Mouse (Mus musculus): ENCODE measurements around the gene Nomo1. TPM values are rescaled to one million over a fixed set of nuclear protein-coding genes. Genes with fewer than 3 reads are reported as not detected.
A peak's percentile ranks its signal among the peaks of the same experiment; 100 is the strongest.

The Nomo1 gene
- polyA plus RNA-seq, 1 experiment = 43.9 TPM

DNA sequence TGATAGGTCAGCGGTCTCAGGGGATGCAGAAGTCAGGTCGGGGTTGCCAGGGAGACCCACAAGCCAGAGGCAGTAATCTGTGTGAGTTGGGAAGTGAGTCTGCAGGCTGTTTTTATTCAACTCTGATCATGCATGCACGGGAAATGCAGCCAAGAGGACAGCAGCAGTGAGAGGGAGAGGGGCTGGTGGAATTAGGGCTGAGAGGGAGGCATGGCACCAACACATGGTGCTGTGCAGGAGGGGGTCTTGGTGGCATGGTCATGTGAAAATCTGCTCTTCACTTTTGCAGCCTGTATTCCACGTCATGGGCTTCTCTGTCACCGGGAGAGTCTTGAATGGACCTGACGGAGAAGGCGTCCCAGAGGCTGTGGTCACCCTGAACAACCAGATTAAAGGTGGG, 16.5 kb downstream of the Nomo1 start:
- H3K27ac ChIP-seq (ENCODE audit: control insufficient read depth, insufficient read depth, low read depth, low read length, poor library complexity) = no peak overlapping the region
- WGBS = 82% methylated on average over 7 of the region's 7 CpGs
- H3K4me1 ChIP-seq (ENCODE audit: control insufficient read depth, insufficient read depth, low read length) = no peaks in the 10 kb centered on the region
- no peak for TF ChIP-seq POLR2A (IDR thresholded peaks at IDR 0.05; ENCODE audit: borderline replicate concordance, control insufficient read depth, low read depth, low read length)
- no peak for TF ChIP-seq CTCF (IDR thresholded peaks at IDR 0.05; ENCODE audit: control insufficient read depth, insufficient read depth, low read length)
- H3K4me3 ChIP-seq (replicated peaks; ENCODE audit: control insufficient read depth, low read depth, low read length) = no peak overlapping the region

DNA sequence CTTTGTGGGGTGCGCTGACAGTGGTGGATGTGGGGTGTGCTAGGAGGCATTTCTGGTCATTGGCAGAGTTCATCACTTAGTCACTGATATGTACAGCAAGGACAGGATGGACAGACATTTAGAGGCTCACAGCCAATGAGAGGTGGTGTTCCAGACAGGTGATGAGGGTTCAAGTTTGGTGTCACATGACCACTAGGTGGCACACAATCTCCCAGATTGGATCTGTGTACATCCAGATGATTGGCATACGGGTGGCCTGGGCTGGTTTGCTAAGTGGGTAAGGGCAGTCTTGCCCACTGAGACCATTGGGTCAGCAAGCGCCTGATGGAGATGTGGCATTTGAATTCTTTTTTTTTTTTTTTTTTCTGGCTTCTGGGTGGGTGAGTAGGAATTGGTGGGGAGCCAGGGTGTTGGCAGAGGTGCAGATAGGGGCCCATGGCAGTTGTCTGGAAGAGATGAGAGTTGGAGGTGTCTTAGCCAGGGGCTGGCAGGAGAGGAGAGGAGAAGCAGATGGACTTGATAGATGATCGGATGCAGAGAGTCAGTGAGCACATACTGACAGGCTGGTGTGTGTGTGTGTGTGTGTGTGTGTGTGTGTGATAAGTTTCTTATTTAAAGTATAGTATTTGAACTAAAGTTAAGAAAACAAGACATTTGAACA, 18.8 kb downstream of the Nomo1 start:
- H3K4me1 ChIP-seq (ENCODE audit: control insufficient read depth, insufficient read depth, low read length) = no peaks in the 10 kb centered on the region
- H3K27ac ChIP-seq (ENCODE audit: control insufficient read depth, insufficient read depth, low read depth, low read length, poor library complexity) = no peak overlapping the region
- WGBS = 67% methylated on average over 4 of the region's 4 CpGs
- TF ChIP-seq CTCF (IDR thresholded peaks at IDR 0.05; ENCODE audit: control insufficient read depth, insufficient read depth, low read length) (peak; percentile 58; the same call in 1 of the 2 replicates), POLR2A (IDR thresholded peaks at IDR 0.05; ENCODE audit: borderline replicate concordance, control insufficient read depth, low read depth, low read length) (no peak)
- H3K4me3 ChIP-seq (replicated peaks; ENCODE audit: control insufficient read depth, low read depth, low read length) = no peak overlapping the region

DNA sequence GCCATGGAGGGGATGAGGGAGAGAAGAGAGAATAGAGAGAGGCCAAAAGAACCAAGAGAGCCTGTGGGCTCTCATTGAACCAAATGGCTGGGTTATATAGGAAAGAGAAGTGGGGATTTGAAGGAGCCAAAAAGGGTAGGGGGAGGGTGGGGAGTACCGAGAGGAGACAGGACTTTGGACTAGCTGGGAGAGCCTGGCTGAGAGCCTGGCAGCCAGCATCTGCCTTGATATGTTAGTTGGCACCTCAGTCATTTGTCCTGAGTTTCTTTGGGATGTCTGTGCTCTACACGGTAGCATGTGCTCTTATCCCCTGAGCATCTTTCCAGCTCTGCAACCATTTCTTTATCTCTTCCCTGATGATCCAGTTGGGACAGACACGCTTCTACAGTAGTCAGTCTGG, 20.1 kb downstream of the Nomo1 start:
- H3K27ac ChIP-seq (ENCODE audit: control insufficient read depth, insufficient read depth, low read depth, low read length, poor library complexity) = no peak overlapping the region
- WGBS = 86% methylated on average over 3 of the region's 3 CpGs
- TF ChIP-seq POLR2A (IDR thresholded peaks at IDR 0.05; ENCODE audit: borderline replicate concordance, control insufficient read depth, low read depth, low read length) = no peak
- no peak for TF ChIP-seq CTCF (IDR thresholded peaks at IDR 0.05; ENCODE audit: control insufficient read depth, insufficient read depth, low read length)
- H3K4me3 ChIP-seq (replicated peaks; ENCODE audit: control insufficient read depth, low read depth, low read length) = no peak overlapping the region
- no peaks in the 10 kb centered on the region; the same call in 1 of the 2 replicates for H3K4me1 ChIP-seq (ENCODE audit: control insufficient read depth, insufficient read depth, low read length)

DNA sequence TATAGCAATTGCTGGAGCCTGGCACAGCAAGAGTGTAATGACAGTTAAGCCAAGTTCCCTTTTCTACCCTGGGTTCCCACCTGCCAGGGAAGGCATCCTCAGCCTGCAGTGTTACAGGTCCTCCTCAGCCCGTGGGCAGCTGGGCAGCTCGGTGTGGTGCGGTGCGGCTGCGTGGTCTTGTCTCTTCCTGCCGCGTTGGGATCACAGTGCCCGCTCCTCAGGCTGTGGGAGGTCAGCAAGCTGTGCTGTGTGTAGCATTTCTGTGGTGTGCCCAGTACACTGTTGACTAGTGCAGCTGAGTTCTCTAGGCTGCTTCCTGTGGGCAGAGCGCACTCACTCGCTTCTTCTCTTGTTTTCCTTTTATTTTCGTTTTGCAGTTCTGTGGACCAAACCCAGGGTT, 25.4 kb downstream of the Nomo1 start:
- WGBS = 15% methylated on average over 11 of the region's 11 CpGs
- H3K4me3 ChIP-seq (replicated peaks; ENCODE audit: control insufficient read depth, low read depth, low read length) = peak overlapping the region; percentile 77

DNA sequence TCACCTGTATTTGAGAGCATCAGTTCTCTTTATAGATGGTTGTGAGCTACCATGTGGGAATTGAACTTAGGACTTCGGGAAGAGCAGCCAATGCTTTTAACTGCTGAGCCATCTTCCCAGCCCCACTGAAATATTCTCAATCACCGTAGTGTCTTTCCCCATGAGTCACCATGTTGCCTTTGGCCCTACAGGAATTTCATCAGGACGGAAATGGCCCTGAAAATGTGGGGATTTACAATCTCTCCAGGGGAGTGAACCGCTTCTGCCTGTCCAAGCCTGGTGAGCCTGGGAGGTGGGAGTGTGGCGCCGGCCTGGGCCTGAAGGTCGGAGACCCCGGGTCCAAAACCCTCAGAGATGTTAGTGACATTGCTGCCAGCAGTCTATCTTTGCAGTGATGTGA, 27.2 kb downstream of the Nomo1 start:
- WGBS = 92% methylated on average over 8 of the region's 8 CpGs
- Histone ChIP-seq H3K27ac (ENCODE audit: control insufficient read depth, insufficient read depth, low read depth, low read length, poor library complexity) (no peak overlapping the region), H3K4me1 (ENCODE audit: control insufficient read depth, insufficient read depth, low read length) (no peaks in the 10 kb centered on the region; the same call in 1 of the 2 replicates), H3K4me3 (replicated peaks; ENCODE audit: control insufficient read depth, low read depth, low read length) (no peak overlapping the region)
- no peak for TF ChIP-seq POLR2A (IDR thresholded peaks at IDR 0.05; ENCODE audit: borderline replicate concordance, control insufficient read depth, low read depth, low read length)
- TF ChIP-seq CTCF (IDR thresholded peaks at IDR 0.05; ENCODE audit: control insufficient read depth, insufficient read depth, low read length) = no peak

More for the DNA sequence above, 25.4 kb downstream of the Nomo1 start:
- peak overlapping the region; percentile 80 for H3K27ac ChIP-seq (ENCODE audit: control insufficient read depth, insufficient read depth, low read depth, low read length, poor library complexity)
- no peaks in the 10 kb centered on the region; the same call in 1 of the 2 replicates for H3K4me1 ChIP-seq (ENCODE audit: control insufficient read depth, insufficient read depth, low read length)
- TF ChIP-seq POLR2A (IDR thresholded peaks at IDR 0.05; ENCODE audit: borderline replicate concordance, control insufficient read depth, low read depth, low read length) (peak; percentile 62; the same call in 1 of the 2 replicates), CTCF (IDR thresholded peaks at IDR 0.05; ENCODE audit: control insufficient read depth, insufficient read depth, low read length) (no peak)

DNA sequence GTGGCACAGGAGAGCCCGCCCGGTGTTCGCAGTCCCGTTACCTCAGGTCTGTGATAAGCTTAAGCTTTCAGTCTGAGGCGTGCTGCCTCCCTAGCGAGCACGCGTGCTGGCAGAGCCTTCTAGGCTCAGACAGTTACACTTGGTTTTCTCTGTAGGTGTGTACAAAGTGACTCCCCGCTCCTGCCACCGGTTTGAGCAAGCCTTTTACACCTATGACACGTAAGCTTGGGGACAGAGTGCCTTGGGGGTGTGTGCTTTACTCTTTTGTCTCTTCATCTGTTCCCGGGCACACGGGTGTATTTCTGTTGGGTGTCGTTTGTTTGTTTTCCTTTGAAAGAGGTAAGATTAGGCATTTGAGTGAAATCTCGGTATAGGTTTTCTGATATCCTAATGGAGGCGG, 28.1 kb downstream of the Nomo1 start:
- TF ChIP-seq POLR2A (IDR thresholded peaks at IDR 0.05; ENCODE audit: borderline replicate concordance, control insufficient read depth, low read depth, low read length) (no peak), CTCF (IDR thresholded peaks at IDR 0.05; ENCODE audit: control insufficient read depth, insufficient read depth, low read length) (no peak)
- Histone ChIP-seq H3K4me3 (replicated peaks; ENCODE audit: control insufficient read depth, low read depth, low read length) (no peak overlapping the region), H3K4me1 (ENCODE audit: control insufficient read depth, insufficient read depth, low read length) (no peaks in the 10 kb centered on the region; the same call in 1 of the 2 replicates), H3K27ac (ENCODE audit: control insufficient read depth, insufficient read depth, low read depth, low read length, poor library complexity) (no peak overlapping the region)
- 90% methylated on average over 16 of the region's 16 CpGs for WGBS

DNA sequence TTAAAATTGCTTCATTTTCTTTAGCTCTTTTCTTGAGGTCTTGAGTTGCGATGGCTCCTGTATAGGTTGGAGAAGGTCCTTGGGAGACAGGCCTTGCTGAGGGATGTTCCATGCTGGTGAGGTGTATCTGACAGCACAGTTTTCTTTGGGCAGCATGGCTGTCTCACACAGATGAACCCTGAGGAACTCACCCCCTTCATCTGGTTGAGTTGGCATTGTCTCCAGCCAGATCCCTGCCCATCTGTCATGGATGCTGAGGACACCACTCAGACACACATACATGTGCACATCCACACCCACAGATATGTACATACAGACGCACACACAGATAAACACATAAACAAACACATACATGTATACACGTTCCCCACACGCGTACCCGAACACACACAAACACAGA, 29.8 kb downstream of the Nomo1 start:
- Histone ChIP-seq H3K4me3 (replicated peaks; ENCODE audit: control insufficient read depth, low read depth, low read length) (no peak overlapping the region), H3K4me1 (ENCODE audit: control insufficient read depth, insufficient read depth, low read length) (no peaks in the 10 kb centered on the region; the same call in 1 of the 2 replicates), H3K27ac (ENCODE audit: control insufficient read depth, insufficient read depth, low read depth, low read length, poor library complexity) (no peak overlapping the region)
- WGBS = 95% methylated on average over 6 of the region's 6 CpGs
- no peak for TF ChIP-seq POLR2A (IDR thresholded peaks at IDR 0.05; ENCODE audit: borderline replicate concordance, control insufficient read depth, low read depth, low read length)
- TF ChIP-seq CTCF (IDR thresholded peaks at IDR 0.05; ENCODE audit: control insufficient read depth, insufficient read depth, low read length) = no peak

DNA sequence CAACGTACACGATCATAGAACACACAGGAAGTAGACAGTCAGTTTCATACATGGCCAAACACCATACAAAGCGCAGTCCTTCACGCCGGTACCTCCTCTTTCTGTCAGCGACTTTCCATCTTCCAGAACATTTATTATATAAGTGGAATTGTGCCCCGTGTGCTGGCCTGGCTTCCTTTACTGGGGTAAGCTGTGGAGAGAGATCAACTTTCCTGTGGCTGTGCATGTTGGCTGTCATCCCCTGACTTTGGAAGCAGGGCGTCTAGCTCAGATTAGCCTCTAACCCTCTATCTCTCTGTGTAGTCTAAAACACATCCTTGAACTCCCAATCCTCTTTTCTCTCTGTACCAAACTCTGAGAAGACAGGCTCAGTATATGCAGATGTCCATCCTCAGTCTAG, 35.3 kb downstream of the Nomo1 start:
- 86% methylated on average over 8 of the region's 8 CpGs for WGBS
- Histone ChIP-seq H3K4me1 (ENCODE audit: control insufficient read depth, insufficient read depth, low read length) (no peaks in the 10 kb centered on the region), H3K27ac (ENCODE audit: control insufficient read depth, insufficient read depth, low read depth, low read length, poor library complexity) (no peak overlapping the region), H3K4me3 (replicated peaks; ENCODE audit: control insufficient read depth, low read depth, low read length) (no peak overlapping the region)
- TF ChIP-seq CTCF (IDR thresholded peaks at IDR 0.05; ENCODE audit: control insufficient read depth, insufficient read depth, low read length) (no peak), POLR2A (IDR thresholded peaks at IDR 0.05; ENCODE audit: borderline replicate concordance, control insufficient read depth, low read depth, low read length) (no peak)

Measured in bone marrow, adult 2 months (tissue).